Mouse (Mus musculus) heart, embryonic 16.5 days (tissue): ENCODE data around the gene Chrnb2. TPM values are rescaled to one million over a fixed set of nuclear protein-coding genes. Genes with fewer than 3 reads are reported as not detected.
A peak's percentile ranks its signal among the peaks of the same experiment; 100 is the strongest.

Experiments
- ATAC-seq: fragments of 200-750 bp; cut with Nextera tagmentation; replicated peaks from 2 replicates; pipeline ENCODE4 v1.8.0; 2017; ENCODE audit warnings: moderate number of reproducible peaks; ENCODE audit not compliant: insufficient read depth, low FRiP score; ENCODE audit errors: extremely low read depth
- H3K27ac ChIP-seq: fragments of 300-500 bp; sonication (generic); 2 replicates; pipeline ENCODE4 v1.5.1; 2014; ENCODE audit warnings: mild to moderate bottlenecking, low read length, control low read depth, moderate library complexity
- H3K27me3 ChIP-seq: fragments of 300-500 bp; sonication (generic); 2 replicates; pipeline ENCODE4 v1.6.1; 2014; ENCODE audit warnings: low read length, mixed read lengths; ENCODE audit not compliant: control insufficient read depth, insufficient read depth
- H3K36me3 ChIP-seq: fragments of 300-500 bp; sonication (generic); 2 replicates; pipeline ENCODE4 v1.6.1; 2014; ENCODE audit not compliant: control insufficient read depth, insufficient read depth
- H3K4me1 ChIP-seq: fragments of 300-500 bp; sonication (generic); 2 replicates; pipeline ENCODE4 v1.6.1; 2014; ENCODE audit warnings: low read length, mixed read lengths; ENCODE audit not compliant: control insufficient read depth, insufficient read depth
- H3K4me2 ChIP-seq: fragments of 300-500 bp; sonication (generic); 2 replicates; pipeline ENCODE4 v1.6.1; 2014; ENCODE audit warnings: low read depth, mild to moderate bottlenecking, control low read depth, low read length
- H3K4me3 ChIP-seq: fragments of 300-500 bp; sonication (generic); 2 replicates; pipeline ENCODE4 v1.5.1; 2014; ENCODE audit warnings: mild to moderate bottlenecking, control low read depth, low read length
- H3K9ac ChIP-seq: fragments of 300-500 bp; sonication (generic); 2 replicates; pipeline ENCODE4 v1.6.1; 2014; ENCODE audit warnings: low read length, control low read depth
- H3K9me3 ChIP-seq: fragments of 300-500 bp; sonication (generic); replicated peaks from 2 replicates; pipeline ENCODE4 v1.6.1; 2016; ENCODE audit warnings: low read length; ENCODE audit not compliant: control insufficient read depth
- WGBS: fragments of 180-500 bp; shearing (Covaris S2); extraction: QIAGEN DNeasy Blood & Tissue Kit; methylation state at CpG from one replicate; pipeline ENCODE4 v1.1.7; 2014; 5-methylcytosine and 5-hydroxymethylcytosine counted together
- polyA plus RNA-seq: library from polyadenylated mRNA; unstranded; fragments of >200 nt; fragmentation: Nextera tagmentation; extraction: Ambion mirVana; gene quantifications from 2 replicates; pipeline ENCODE4 v1.2.1, GENCODE M21; 2015

Gene Chrnb2
- polyA plus RNA-seq, 1 experiment from 2014 or later: 0.29 TPM

DNA sequence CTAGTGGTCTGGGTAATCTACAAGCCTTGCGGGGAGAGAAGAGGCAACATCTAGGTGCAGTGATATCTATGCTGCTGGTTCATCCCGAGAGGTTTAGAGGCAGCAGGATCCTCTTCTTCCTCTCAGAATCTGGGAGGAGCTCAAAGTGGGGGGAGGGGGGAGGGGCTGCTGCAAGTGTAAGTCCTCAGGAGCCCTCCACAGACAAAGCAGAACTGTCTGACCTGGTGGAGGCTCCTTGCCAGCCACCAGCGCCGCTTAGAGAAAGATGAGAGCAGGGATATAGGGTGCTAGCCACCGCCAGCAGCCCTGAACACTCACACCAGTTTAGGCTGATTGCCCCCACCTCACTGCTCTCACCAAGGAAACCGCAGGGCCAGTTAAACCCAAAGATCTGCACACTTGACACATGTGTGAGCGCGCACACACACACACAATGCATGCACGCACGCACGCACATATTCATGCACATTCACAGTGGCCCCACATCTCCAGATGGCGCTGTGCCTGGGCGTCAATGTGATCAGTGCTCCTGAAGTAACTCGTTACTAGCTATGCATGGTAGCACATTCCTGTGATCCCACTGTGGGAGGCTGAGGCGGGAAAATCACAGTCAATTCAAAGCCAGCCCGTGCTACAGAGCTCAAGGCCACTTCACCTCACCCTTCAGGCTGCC is 24.4 kb upstream of the Chrnb2 start:
- Histone ChIP-seq H3K36me3 (no peaks in the 10 kb centered on the region), H3K27me3 (no peaks in the 10 kb centered on the region; the same call in 1 of the 2 replicates), H3K4me2 (no peak overlapping the region), H3K27ac (no peak overlapping the region), H3K4me3 (no peak overlapping the region), H3K4me1 (peaks cover 9% of the 10 kb centered on the region), H3K9me3 (no peaks in the 10 kb centered on the region), H3K9ac (no peak overlapping the region)
- WGBS: 70% methylated on average over 16 of the region's 16 CpGs
- no peak for ATAC-seq

DNA sequence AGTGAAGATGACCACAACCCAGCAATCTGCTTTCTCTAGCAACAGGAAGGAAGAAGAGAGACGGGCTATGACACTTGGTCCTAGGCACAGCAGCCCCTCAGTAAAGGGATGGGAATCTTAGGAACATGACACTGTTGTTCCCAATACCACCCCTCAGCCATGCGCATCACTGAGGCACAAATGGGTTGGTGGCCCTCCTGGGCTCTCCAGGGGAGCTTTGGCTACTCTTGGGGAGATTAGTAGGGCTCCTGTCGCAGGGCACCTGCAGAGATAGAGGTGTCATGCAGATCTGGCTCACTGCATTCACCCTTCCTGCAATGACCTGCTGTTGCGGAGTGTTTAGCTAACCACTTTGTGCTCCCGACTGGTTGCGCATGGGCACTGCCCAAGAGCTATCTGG is 21.8 kb upstream of the Chrnb2 start:
- Histone ChIP-seq H3K27ac (no peak overlapping the region), H3K27me3 (no peaks in the 10 kb centered on the region; the same call in 1 of the 2 replicates), H3K9ac (no peak overlapping the region), H3K4me1 (peaks cover 9% of the 10 kb centered on the region), H3K36me3 (peaks cover 16% of the 10 kb centered on the region), H3K9me3 (no peaks in the 10 kb centered on the region), H3K4me2 (no peak overlapping the region), H3K4me3 (no peak overlapping the region)
- 77% methylated on average over 6 of the region's 6 CpGs for WGBS
- ATAC-seq: no peak

DNA sequence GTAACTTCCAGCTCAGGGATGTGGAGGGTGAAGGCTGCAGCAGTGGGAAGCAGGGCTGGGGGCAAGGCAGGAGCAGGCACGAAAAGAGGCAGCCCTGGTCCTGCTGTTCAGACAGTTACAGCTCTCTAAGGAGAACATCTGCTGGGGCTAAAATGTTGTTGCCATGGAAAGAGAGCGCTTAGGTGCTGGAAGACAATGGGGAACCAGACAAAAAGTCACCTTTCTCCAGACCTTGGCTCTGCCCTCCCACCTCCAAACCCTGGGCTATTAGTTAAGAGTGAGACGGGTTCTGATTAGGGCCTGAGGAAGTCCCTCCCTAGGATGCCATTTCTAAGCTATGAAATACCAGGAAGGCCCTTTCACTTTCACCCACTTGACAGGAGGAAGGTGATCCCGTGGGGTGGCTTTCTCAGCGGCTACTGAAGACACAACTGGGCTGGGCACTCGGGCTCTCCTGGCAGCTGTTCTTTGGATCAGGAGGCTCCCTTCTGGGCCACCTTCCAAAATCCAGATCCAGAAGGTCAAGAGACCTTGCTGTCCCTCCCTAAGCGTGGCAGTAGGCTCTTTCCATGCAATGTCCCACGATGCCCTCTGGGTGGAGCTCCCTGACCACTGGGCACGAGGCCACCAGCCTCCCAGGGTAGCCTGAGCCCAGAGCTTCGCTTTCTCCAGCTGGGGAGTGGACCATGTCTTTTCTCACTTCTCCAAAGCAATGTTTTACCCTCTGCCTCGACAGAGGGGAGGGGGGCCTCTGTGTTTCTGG is 20.7 kb upstream of the Chrnb2 start:
- H3K4me1 ChIP-seq: peaks cover 9% of the 10 kb centered on the region
- H3K4me3 ChIP-seq: peak overlapping the region; percentile 30; the same call in 1 of the 2 replicates
- peak overlapping the region; percentile 55; the same call in 1 of the 2 replicates for H3K27ac ChIP-seq
- ATAC-seq: peak; percentile 81
- peak overlapping the region; percentile 69 for H3K9ac ChIP-seq
- no peaks in the 10 kb centered on the region for H3K9me3 ChIP-seq
- H3K27me3 ChIP-seq: no peaks in the 10 kb centered on the region; the same call in 1 of the 2 replicates
- H3K36me3 ChIP-seq: peaks cover 26% of the 10 kb centered on the region
- 11% methylated on average over 11 of the region's 11 CpGs for WGBS
- H3K4me2 ChIP-seq: peak overlapping the region; percentile 58

DNA sequence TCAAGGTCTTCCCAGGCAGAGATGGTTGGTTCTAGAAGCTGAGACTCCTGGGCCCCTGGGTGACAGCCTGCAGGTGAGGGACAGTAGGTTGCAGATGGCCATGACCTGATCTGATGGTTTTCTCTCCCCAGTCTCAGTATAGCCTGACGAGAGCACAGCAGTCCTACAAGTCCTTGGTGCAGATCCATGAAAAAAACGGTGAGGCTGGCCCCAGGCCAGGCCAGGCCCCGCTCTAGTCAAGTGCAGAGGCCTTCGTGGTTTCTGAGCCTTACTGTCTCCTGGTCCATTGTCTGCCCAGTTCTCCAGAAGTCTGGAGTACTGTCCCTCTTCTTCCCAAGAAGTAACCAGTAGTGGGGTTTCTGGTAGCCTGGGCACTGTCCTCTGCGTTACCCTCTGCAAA is 17.2 kb upstream of the Chrnb2 start:
- Histone ChIP-seq H3K27ac (no peak overlapping the region), H3K4me2 (no peak overlapping the region), H3K4me1 (peaks cover 9% of the 10 kb centered on the region), H3K9me3 (no peaks in the 10 kb centered on the region), H3K4me3 (no peak overlapping the region), H3K36me3 (peaks cover 56% of the 10 kb centered on the region), H3K9ac (no peak overlapping the region), H3K27me3 (no peaks in the 10 kb centered on the region; the same call in 1 of the 2 replicates)
- 58% methylated on average over 5 of the region's 5 CpGs for WGBS
- ATAC-seq: no peak

DNA sequence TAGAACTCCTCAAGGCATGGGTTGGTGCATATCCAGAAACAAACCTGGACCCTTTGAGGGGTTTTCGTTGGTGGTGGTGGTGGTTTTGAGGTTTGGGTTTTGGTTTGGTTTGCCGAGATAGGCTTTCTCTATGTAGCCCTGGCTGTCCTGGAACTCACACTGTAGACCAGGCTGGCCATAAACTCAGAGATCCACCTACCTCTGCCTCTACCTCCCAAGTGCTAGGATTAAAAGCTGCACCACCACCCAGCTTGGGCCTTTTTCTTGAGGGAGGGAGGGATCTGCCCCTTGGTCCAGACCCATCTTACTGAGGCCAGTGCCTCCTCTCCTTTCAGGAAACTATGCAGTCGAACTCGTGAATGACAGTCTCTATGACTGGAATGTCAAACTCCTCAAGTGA is 15.7 kb upstream of the Chrnb2 start:
- peaks cover 10% of the 10 kb centered on the region for H3K4me1 ChIP-seq
- H3K36me3 ChIP-seq: peaks cover 63% of the 10 kb centered on the region
- H3K9ac ChIP-seq: no peak overlapping the region
- ATAC-seq: no peak
- H3K27ac ChIP-seq: no peak overlapping the region
- no peaks in the 10 kb centered on the region for H3K9me3 ChIP-seq
- H3K4me2 ChIP-seq: no peak overlapping the region
- H3K27me3 ChIP-seq: no peaks in the 10 kb centered on the region
- no peak overlapping the region for H3K4me3 ChIP-seq
- WGBS: 64% methylated on average over 4 of the region's 4 CpGs

DNA sequence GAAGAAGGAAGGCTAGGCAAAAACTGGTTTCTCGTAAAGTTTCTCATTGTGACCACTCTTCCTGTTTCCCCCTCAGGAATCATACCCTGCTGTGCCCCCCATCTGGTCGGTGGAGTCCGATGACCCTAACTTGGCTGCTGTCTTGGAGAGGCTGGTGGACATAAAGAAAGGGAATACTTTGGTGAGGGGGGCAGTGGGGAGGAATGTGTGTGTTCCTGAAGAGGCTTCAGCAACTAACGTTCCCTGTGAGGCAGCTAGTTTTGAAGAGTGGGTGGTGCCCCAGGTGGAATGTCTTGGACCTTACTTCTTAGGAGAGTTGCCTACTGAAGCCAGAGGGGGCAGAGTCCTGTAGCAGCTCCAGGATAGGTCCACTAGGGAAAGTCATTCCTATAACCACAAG is 11.6 kb upstream of the Chrnb2 start:
- WGBS: 82% methylated on average over 4 of the region's 4 CpGs
- no peaks in the 10 kb centered on the region for H3K9me3 ChIP-seq
- no peak overlapping the region for H3K27ac ChIP-seq
- no peak overlapping the region for H3K9ac ChIP-seq
- peaks cover 45% of the 10 kb centered on the region for H3K36me3 ChIP-seq
- no peak overlapping the region for H3K4me3 ChIP-seq
- no peak overlapping the region for H3K4me2 ChIP-seq
- no peak for ATAC-seq
- peaks cover 27% of the 10 kb centered on the region for H3K4me1 ChIP-seq
- no peaks in the 10 kb centered on the region for H3K27me3 ChIP-seq

DNA sequence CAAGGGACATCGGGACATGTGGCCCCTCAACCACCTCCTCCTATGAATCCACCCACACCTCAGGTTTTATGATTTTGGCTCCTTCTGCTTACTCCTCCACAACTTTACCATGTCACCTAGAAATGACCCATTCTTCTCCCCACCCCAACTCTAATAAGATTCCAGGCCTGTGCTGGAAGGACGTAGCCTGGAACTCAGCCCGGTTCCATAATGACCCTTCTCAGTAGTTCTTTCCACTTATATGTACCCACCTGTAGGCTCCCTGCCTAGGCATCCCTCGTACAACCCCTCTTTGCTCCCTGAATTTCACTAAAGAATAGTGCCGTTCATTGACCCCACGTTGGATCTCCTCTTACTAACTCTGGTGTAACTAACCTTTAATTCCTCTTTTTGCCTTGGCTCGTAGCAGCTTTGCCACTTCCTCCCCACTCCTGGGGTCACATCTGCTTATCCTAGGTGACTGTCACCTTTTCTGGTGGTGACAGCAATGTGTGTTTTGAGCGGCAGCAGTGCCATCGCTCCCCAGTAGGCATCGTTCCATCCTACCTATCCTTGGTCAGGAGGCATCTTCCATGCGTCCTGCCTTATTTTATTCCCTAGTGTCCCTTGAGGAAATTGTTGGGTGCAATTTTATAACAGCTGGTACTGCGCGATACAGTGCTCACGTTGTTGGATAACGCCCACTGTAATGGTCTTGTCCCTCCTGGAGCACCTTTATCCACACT is 10.0 kb upstream of the Chrnb2 start:
- Histone ChIP-seq H3K27me3 (no peaks in the 10 kb centered on the region), H3K27ac (peak overlapping the region; percentile 95), H3K4me2 (peak overlapping the region; percentile 92), H3K9me3 (no peaks in the 10 kb centered on the region), H3K4me1 (peaks cover 27% of the 10 kb centered on the region), H3K4me3 (peak overlapping the region; percentile 75), H3K9ac (peak overlapping the region; percentile 92), H3K36me3 (peaks cover 29% of the 10 kb centered on the region)
- 32% methylated on average over 15 of the region's 15 CpGs for WGBS
- ATAC-seq: no peak

DNA sequence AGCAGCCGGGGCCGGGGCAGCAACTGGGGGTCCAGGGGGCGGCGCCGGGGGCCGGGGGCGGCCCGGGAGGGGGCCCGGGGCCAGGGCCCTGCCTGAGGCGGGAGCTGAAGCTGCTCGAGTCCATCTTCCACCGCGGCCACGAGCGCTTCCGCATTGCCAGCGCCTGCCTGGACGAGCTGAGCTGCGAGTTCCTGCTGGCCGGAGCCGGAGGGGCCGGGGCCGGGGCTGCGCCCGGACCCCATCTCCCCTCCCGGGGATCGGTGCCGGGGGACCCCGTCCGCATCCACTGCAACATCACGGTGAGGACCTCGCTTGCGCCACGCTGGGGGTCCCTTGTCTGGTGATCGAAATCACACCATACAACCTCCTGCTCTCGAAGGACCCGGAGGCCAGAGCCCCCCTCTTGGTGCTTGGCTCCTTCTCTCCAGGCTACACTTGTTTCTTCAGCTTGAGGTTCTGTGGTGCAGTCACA is 9.3 kb upstream of the Chrnb2 start:
- peaks cover 27% of the 10 kb centered on the region for H3K4me1 ChIP-seq
- H3K4me2 ChIP-seq: peak overlapping the region; percentile 92
- H3K27me3 ChIP-seq: no peaks in the 10 kb centered on the region
- WGBS: 0% methylated on average over 22 of the region's 37 CpGs
- peaks cover 23% of the 10 kb centered on the region for H3K36me3 ChIP-seq
- peak overlapping the region; percentile 75 for H3K4me3 ChIP-seq
- peak overlapping the region; percentile 92 for H3K9ac ChIP-seq
- peak overlapping the region; percentile 95 for H3K27ac ChIP-seq
- peak; percentile 10 for ATAC-seq
- H3K9me3 ChIP-seq: no peaks in the 10 kb centered on the region
